In the genomic region with DNA sequence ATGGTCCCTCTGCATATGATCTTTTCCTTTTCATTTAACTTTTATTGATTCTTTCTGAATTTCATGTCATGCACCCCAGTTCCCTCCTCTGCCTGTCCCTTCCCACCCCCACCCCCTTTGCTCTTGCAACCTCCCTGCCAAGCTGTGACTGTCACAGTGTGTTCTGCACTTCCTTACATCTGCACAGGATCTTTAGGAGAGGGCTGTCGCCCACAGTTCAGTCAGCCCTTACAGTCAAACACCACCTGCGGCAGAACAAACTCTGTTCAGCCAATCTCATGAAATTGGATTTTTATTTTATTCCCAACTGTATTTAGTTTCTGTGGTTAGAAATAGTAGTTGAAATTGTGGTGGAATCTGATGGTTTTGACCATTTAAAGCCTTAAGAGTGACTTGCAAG, we compare ENCODE assay signal across 19 mouse cellular contexts.
DNase-seq lines count a peak whose midpoint lies in the region; ATAC-seq and TF ChIP-seq lines count a peak whose summit lies in the region.
"Had no signal": no experiment of that assay in that cellular context is flagged by ENCODE, and none has a peak within 500 bp of the region (broad histone marks: within the 10 kb centered on the region; RNA-seq: fewer than 3 reads in every experiment).

No protein-coding gene starts in this region.

- H3K9me3 ChIP-seq in intestine, embryonic 16.5 days (ENCODE audit: control insufficient read depth, low read length), result no peaks in the 10 kb centered on the region
- H3K9me3 ChIP-seq: forebrain, embryonic 12.5 days; midbrain, embryonic 13.5 days had no signal

- H3K9ac ChIP-seq in intestine, embryonic 16.5 days (ENCODE audit: low read depth, low read length), result no peak overlapping the region
- H3K9ac ChIP-seq: forebrain, embryonic 12.5 days; liver, postnatal 0 days; midbrain, embryonic 13.5 days had no signal

- WGBS in intestine, embryonic 16.5 days, result 64% methylated on average over 2 of the region's 2 CpGs

- no peaks in the 10 kb centered on the region for H3K36me3 ChIP-seq in intestine, embryonic 16.5 days (ENCODE audit: control insufficient read depth, insufficient read depth, low read length)
- H3K36me3 ChIP-seq: forebrain, embryonic 12.5 days; midbrain, embryonic 13.5 days had no signal

- 0 out of 2 replicates have a peak, but pooled peaks have one; percentile 6 for TF ChIP-seq CTCF in layer of hippocampus, adult 2 months (conservative IDR thresholded peaks at IDR 0.05)

- H3K27ac ChIP-seq in layer of hippocampus, adult 2 months, result peak overlapping the region; percentile 81
- no peak overlapping the region for H3K27ac ChIP-seq in intestine, embryonic 16.5 days (ENCODE audit: low read length)
- H3K27ac ChIP-seq: forebrain, embryonic 12.5 days; midbrain, embryonic 13.5 days had no signal

- H3K4me2 ChIP-seq in intestine, embryonic 16.5 days (ENCODE audit: low read depth, low read length), result no peak overlapping the region
- H3K4me2 ChIP-seq: forebrain, embryonic 12.5 days; midbrain, embryonic 13.5 days had no signal

- no peaks in the 10 kb centered on the region for H3K27me3 ChIP-seq in intestine, embryonic 16.5 days (replicated peaks; ENCODE audit: control insufficient read depth, insufficient read depth, low read length)
- H3K27me3 ChIP-seq: forebrain, embryonic 12.5 days; midbrain, embryonic 13.5 days had no signal

- no peak for DNase-seq in frontal cortex, postnatal 10 days (ENCODE audit: low spot score in 2 of 2)
- no peak for DNase-seq in layer of hippocampus, adult 2 months (ENCODE audit: low spot score in 2 of 2)
- no peak for DNase-seq in layer of hippocampus, adult 9-10 months (ENCODE audit: low spot score)
- peak; percentile 46 for DNase-seq in thymus, postnatal 0 days (ENCODE audit: low spot score)
- DNase-seq in thymus, adult 18-20 months, result no peak
- DNase-seq in left cerebral cortex, postnatal 14 days (ENCODE audit: low spot score in 2 of 2), result no peak
- DNase-seq: adrenal gland, postnatal 25 days; cerebellum, adult 18-20 months; cerebellum, postnatal 25 days; embryo, embryonic 11 days; gastrocnemius, postnatal 10 days; liver, postnatal 0 days; right cerebral cortex, postnatal 14 days had no signal

- peaks cover 31% of the 10 kb centered on the region for H3K4me1 ChIP-seq in intestine, embryonic 16.5 days (ENCODE audit: control insufficient read depth, insufficient read depth, low read length)

- ATAC-seq in frontal cortex, adult (ENCODE audit: low TSS enrichment), result peak; percentile 64; the same call in 1 of the 2 replicates
- ATAC-seq in intestine, embryonic 16.5 days, result no peak
- ATAC-seq: hindbrain, embryonic 16.5 days; intestine, postnatal 0 days; liver, postnatal 0 days; midbrain, embryonic 13.5 days had no signal

- no peak overlapping the region for H3K4me3 ChIP-seq in layer of hippocampus, adult 2 months
- no peak overlapping the region for H3K4me3 ChIP-seq in intestine, embryonic 16.5 days (ENCODE audit: low read length)
- H3K4me3 ChIP-seq: forebrain, embryonic 12.5 days; midbrain, embryonic 13.5 days had no signal

- intact Hi-C loops in left cerebral cortex, postnatal 14 days (cut with DNase I), result no loop called here
